Mouse (Mus musculus): ENCODE data around the gene Lat2. TPM values are rescaled to one million over a fixed set of nuclear protein-coding genes. Genes with fewer than 3 reads are reported as not detected.

Gene Lat2
- polyA plus RNA-seq, 1 experiment = 52.2 TPM

DNA sequence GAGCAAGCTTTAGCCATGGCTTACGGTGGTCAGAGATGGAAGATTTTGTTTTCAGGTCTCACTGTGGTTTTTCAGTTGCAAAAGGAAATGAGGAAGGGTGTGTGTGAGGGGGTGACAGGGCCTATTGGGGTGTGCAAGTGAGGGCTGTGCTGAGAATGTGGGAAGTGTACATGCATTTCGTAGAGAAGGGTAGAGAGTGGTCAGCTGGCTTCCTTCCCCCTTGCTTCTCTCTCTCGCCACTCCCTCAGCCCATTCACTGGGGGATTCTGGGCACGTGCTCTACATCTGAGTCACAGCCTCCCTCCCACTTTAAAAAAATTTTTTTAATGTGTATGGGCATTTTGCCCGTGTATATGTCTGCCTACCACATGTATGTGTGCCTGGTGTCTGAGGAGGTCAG is 7.7 kb downstream of the Lat2 start:
- no peaks in the 10 kb centered on the region for H3K27me3 ChIP-seq (ENCODE audit: control insufficient read depth, insufficient read depth, low read length)
- no peak for TF ChIP-seq POLR2A (IDR thresholded peaks at IDR 0.05; ENCODE audit: low read depth, low read length)
- no peak for TF ChIP-seq CTCF (IDR thresholded peaks at IDR 0.05; ENCODE audit: extremely low read depth, insufficient read depth, insufficient read length, insufficient replicate concordance)
- H3K4me1 ChIP-seq (ENCODE audit: control insufficient read depth, insufficient read depth, insufficient read length) = peaks cover 22% of the 10 kb centered on the region; the same call in 1 of the 2 replicates
- 10% methylated on average over 5 of the region's 5 CpGs for WGBS
- H3K36me3 ChIP-seq (ENCODE audit: control insufficient read depth, insufficient read depth, low read length) = peaks cover 18% of the 10 kb centered on the region
- peak overlapping the region; percentile 60; the same call in 1 of the 2 replicates for H3K27ac ChIP-seq (ENCODE audit: insufficient read depth, low read length)
- no peak overlapping the region for H3K4me3 ChIP-seq (ENCODE audit: extremely low read depth, insufficient read depth, insufficient read length)
- peak in 1 of 2 experiments; percentile 52 for DNase-seq (ENCODE audit: low read depth in 1 of 2, low spot score in 2 of 2)

GRCm38 (mm10) chr5:134606314-134606713 is 8.5 kb downstream of the Lat2 start:
- H3K4me3 ChIP-seq (ENCODE audit: extremely low read depth, insufficient read depth, insufficient read length) = no peak overlapping the region
- H3K4me1 ChIP-seq (ENCODE audit: control insufficient read depth, insufficient read depth, insufficient read length) = peaks cover 15% of the 10 kb centered on the region; the same call in 1 of the 2 replicates
- TF ChIP-seq CTCF (IDR thresholded peaks at IDR 0.05; ENCODE audit: extremely low read depth, insufficient read depth, insufficient read length, insufficient replicate concordance) (peak; percentile 27; the same call in 1 of the 2 replicates), POLR2A (IDR thresholded peaks at IDR 0.05; ENCODE audit: low read depth, low read length) (no peak)
- H3K27ac ChIP-seq (ENCODE audit: insufficient read depth, low read length) = peak overlapping the region; percentile 60
- peaks cover 20% of the 10 kb centered on the region for H3K36me3 ChIP-seq (ENCODE audit: control insufficient read depth, insufficient read depth, low read length)
- H3K27me3 ChIP-seq (ENCODE audit: control insufficient read depth, insufficient read depth, low read length) = no peaks in the 10 kb centered on the region
- DNase-seq (ENCODE audit: low read depth in 1 of 2, low spot score in 2 of 2) = peak in 1 of 2 experiments; percentile 31

DNA sequence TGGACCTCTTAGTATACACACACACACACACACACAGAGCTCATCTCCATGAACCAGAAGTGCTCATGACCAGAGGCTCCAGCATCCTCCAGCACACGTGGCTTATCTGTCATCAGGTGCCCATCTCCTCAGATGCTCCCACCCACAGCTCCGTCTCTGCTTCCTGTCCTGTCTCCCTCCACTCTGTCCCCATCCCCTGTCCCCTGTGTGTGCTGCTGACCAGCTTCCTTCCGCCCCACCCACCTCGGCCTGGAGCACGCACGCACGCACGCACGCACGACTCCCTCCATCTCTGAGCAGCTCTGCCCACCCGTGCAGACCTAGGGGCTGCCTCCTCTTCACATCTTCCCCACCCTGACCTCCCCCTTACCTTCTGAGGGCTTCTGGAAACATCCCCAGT is 10.4 kb downstream of the Lat2 start:
- no peak for TF ChIP-seq CTCF (IDR thresholded peaks at IDR 0.05; ENCODE audit: extremely low read depth, insufficient read depth, insufficient read length, insufficient replicate concordance)
- TF ChIP-seq POLR2A (IDR thresholded peaks at IDR 0.05; ENCODE audit: low read depth, low read length) = no peak
- Histone ChIP-seq H3K4me3 (ENCODE audit: extremely low read depth, insufficient read depth, insufficient read length) (no peak overlapping the region), H3K36me3 (ENCODE audit: control insufficient read depth, insufficient read depth, low read length) (peaks cover 24% of the 10 kb centered on the region), H3K27me3 (ENCODE audit: control insufficient read depth, insufficient read depth, low read length) (no peaks in the 10 kb centered on the region), H3K27ac (ENCODE audit: insufficient read depth, low read length) (no peak overlapping the region), H3K4me1 (ENCODE audit: control insufficient read depth, insufficient read depth, insufficient read length) (peaks cover 13% of the 10 kb centered on the region; the same call in 1 of the 2 replicates)
- 90% methylated on average over 11 of the region's 11 CpGs for WGBS
- DNase-seq (ENCODE audit: low read depth in 1 of 2, low spot score in 2 of 2) = no peak

DNA sequence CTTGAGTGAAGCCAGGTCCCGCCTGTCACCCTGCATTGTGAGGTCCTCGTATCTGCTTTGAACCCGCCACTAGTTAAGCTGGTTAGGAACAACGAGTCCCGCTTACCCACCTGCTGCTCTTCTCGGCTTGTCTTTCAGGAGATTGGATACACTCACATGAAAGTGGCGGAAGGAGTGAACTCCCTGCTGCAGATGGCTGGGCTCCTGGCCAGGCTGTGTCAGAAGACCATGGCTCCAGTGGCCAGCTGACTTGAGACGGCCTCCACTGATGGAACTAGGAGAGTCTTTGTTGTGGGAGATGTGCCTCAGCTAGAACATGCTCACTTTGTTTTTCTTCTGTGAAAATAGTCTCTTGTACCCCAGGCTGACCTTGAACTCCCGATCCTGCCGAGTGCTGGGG is 17.1 kb downstream of the Lat2 start:
- WGBS = 91% methylated on average over 10 of the region's 10 CpGs

DNA sequence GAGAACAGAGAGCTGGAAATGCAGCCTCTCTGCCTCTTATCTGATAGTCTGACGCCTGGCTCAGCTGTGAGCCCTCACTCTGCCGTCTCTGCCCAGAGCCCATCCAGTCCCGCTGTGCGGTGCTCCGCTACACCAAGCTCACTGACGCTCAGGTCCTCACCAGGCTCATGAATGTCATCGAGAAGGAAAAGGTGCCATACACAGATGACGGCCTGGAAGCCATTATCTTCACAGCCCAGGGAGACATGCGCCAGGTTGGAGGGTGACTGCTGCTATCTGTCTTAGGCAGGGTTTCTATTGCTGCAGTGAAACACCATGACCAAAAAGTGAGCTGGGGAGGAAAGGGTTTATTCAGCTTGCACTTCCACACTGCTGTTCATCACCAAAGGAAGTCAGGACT is 21.7 kb downstream of the Lat2 start:
- DNase-seq (ENCODE audit: low read depth in 1 of 2, low spot score in 2 of 2) = no peak
- TF ChIP-seq CTCF (IDR thresholded peaks at IDR 0.05; ENCODE audit: extremely low read depth, insufficient read depth, insufficient read length, insufficient replicate concordance) (no peak), POLR2A (IDR thresholded peaks at IDR 0.05; ENCODE audit: low read depth, low read length) (no peak)
- Histone ChIP-seq H3K4me1 (ENCODE audit: control insufficient read depth, insufficient read depth, insufficient read length) (no peaks in the 10 kb centered on the region), H3K36me3 (ENCODE audit: control insufficient read depth, insufficient read depth, low read length) (peaks cover 30% of the 10 kb centered on the region), H3K27me3 (ENCODE audit: control insufficient read depth, insufficient read depth, low read length) (no peaks in the 10 kb centered on the region), H3K27ac (ENCODE audit: insufficient read depth, low read length) (no peak overlapping the region), H3K4me3 (ENCODE audit: extremely low read depth, insufficient read depth, insufficient read length) (no peak overlapping the region)
- WGBS = 82% methylated on average over 9 of the region's 9 CpGs

More for the DNA sequence above, 17.1 kb downstream of the Lat2 start:
- Histone ChIP-seq H3K4me3 (ENCODE audit: extremely low read depth, insufficient read depth, insufficient read length) (no peak overlapping the region), H3K4me1 (ENCODE audit: control insufficient read depth, insufficient read depth, insufficient read length) (no peaks in the 10 kb centered on the region), H3K27me3 (ENCODE audit: control insufficient read depth, insufficient read depth, low read length) (no peaks in the 10 kb centered on the region), H3K27ac (ENCODE audit: insufficient read depth, low read length) (no peak overlapping the region), H3K36me3 (ENCODE audit: control insufficient read depth, insufficient read depth, low read length) (peaks cover 40% of the 10 kb centered on the region)
- TF ChIP-seq POLR2A (IDR thresholded peaks at IDR 0.05; ENCODE audit: low read depth, low read length) = no peak
- no peak for TF ChIP-seq CTCF (IDR thresholded peaks at IDR 0.05; ENCODE audit: extremely low read depth, insufficient read depth, insufficient read length, insufficient replicate concordance)
- no peak for DNase-seq (ENCODE audit: low read depth in 1 of 2, low spot score in 2 of 2)

GRCm38 (mm10) chr5:134592026-134592581 is 22.7 kb downstream of the Lat2 start:
- Histone ChIP-seq H3K27ac (ENCODE audit: insufficient read depth, low read length) (no peak overlapping the region), H3K4me3 (ENCODE audit: extremely low read depth, insufficient read depth, insufficient read length) (no peak overlapping the region), H3K4me1 (ENCODE audit: control insufficient read depth, insufficient read depth, insufficient read length) (no peaks in the 10 kb centered on the region), H3K27me3 (ENCODE audit: control insufficient read depth, insufficient read depth, low read length) (no peaks in the 10 kb centered on the region), H3K36me3 (ENCODE audit: control insufficient read depth, insufficient read depth, low read length) (peaks cover 22% of the 10 kb centered on the region)
- 68% methylated on average over 11 of the region's 11 CpGs for WGBS
- no peak for DNase-seq (ENCODE audit: low read depth in 1 of 2, low spot score in 2 of 2)
- no peak for TF ChIP-seq CTCF (IDR thresholded peaks at IDR 0.05; ENCODE audit: extremely low read depth, insufficient read depth, insufficient read length, insufficient replicate concordance)
- TF ChIP-seq POLR2A (IDR thresholded peaks at IDR 0.05; ENCODE audit: low read depth, low read length) = no peak

DNA sequence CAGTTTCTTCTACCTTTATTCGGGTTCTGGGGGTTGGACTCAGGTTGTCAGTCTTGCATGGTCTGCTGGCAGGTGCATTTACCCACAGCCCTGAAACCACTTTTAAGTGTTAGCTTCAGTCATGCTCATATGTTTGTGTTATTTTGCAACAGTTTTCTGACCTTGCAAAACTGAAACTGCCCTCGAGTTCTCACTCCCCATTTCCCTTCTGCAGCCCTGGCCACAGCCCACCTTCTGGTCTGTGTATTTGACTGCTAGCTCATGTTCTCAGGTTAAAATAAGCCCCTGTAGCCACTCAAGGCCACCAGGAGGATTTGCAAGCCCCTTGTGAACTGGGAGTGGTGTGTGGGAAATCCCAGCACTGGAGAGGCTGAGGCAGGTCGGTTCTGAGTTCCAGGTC is 24.9 kb downstream of the Lat2 start:
- H3K27ac ChIP-seq (ENCODE audit: insufficient read depth, low read length) = no peak overlapping the region
- peaks cover 15% of the 10 kb centered on the region for H3K36me3 ChIP-seq (ENCODE audit: control insufficient read depth, insufficient read depth, low read length)
- no peak for TF ChIP-seq POLR2A (IDR thresholded peaks at IDR 0.05; ENCODE audit: low read depth, low read length)
- TF ChIP-seq CTCF (IDR thresholded peaks at IDR 0.05; ENCODE audit: extremely low read depth, insufficient read depth, insufficient read length, insufficient replicate concordance) = no peak
- no peaks in the 10 kb centered on the region for H3K4me1 ChIP-seq (ENCODE audit: control insufficient read depth, insufficient read depth, insufficient read length)
- DNase-seq (ENCODE audit: low read depth in 1 of 2, low spot score in 2 of 2) = no peak
- no peaks in the 10 kb centered on the region for H3K27me3 ChIP-seq (ENCODE audit: control insufficient read depth, insufficient read depth, low read length)
- 56% methylated on average over 3 of the region's 3 CpGs for WGBS
- H3K4me3 ChIP-seq (ENCODE audit: extremely low read depth, insufficient read depth, insufficient read length) = no peak overlapping the region
